25 mouse cellular contexts compared by ENCODE assay signal in the genomic region with DNA sequence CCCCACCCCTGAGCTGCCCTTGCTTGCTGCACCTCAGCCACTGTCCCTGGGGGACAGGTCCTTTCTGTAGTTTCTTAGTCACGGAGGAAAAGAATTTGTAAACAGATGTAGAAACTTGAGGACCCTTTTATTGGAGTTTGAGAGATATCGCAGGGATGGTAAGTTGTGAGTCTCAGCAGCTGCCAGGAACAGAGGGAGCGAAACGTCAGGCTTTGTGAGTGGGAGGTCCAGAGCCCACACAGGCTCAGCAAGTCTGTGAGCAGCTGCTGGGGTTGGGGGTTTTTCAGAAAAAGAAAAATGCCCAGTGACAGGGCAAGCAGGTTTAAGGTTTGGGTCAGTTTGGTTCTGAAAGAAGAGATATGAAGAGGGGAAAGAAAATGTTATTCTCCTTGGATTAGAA.
A peak's percentile ranks its signal among the peaks of the same experiment; 100 is the strongest.
DNase-seq lines count a peak whose midpoint lies in the region; ATAC-seq and TF ChIP-seq lines count a peak whose summit lies in the region.
"Had no signal": no experiment of that assay in that cellular context is flagged by ENCODE, and none has a peak within 500 bp of the region (broad histone marks: within the 10 kb centered on the region; RNA-seq: fewer than 3 reads in every experiment).

No protein-coding gene starts in this region.

- TF ChIP-seq CTCF in stomach, postnatal 0 days (IDR thresholded peaks at IDR 0.05; ENCODE audit: low read depth) = no peak

- H3K4me2 ChIP-seq in intestine, embryonic 15.5 days (replicated peaks) = no peak overlapping the region
- H3K4me2 ChIP-seq in stomach, postnatal 0 days (replicated peaks; ENCODE audit: low read depth) = no peak overlapping the region
- H3K4me2 ChIP-seq: embryonic facial prominence, embryonic 13.5 days; forebrain, embryonic 13.5 days; hindbrain, embryonic 15.5 days; limb, embryonic 15.5 days; liver, embryonic 15.5 days; lung, embryonic 15.5 days; neural tube, embryonic 15.5 days had no signal

- 0 out of 2 replicates have a peak, but pooled peaks cover 3% of the 10 kb centered on the region for H3K36me3 ChIP-seq in intestine, embryonic 15.5 days
- peaks cover 6% of the 10 kb centered on the region; the same call in 1 of the 2 replicates for H3K36me3 ChIP-seq in stomach, postnatal 0 days (ENCODE audit: control insufficient read depth, insufficient read depth, low read length)
- H3K36me3 ChIP-seq: hindbrain, embryonic 15.5 days; limb, embryonic 15.5 days; liver, embryonic 15.5 days; neural tube, embryonic 15.5 days had no signal

- peak; percentile 5 for DNase-seq in embryo, embryonic 11.5 days (ENCODE audit: low read depth, low spot score)
- no peak for DNase-seq in embryo, embryonic 10 days (ENCODE audit: low spot score)
- peak; percentile 18 to 32 for DNase-seq in kidney, postnatal 4 days
- DNase-seq in kidney, adult 11 months = no peak
- no peak for DNase-seq in stomach, postnatal 0 days (ENCODE audit: low spot score)
- no peak for DNase-seq in right cerebral cortex, adult 18-20 months
- DNase-seq: adrenal gland, postnatal 10 days; cerebellum, adult 9-10 months; kidney, adult 2 months; kidney, postnatal 25 days; layer of hippocampus, postnatal 36 days; lung, postnatal 36 days; thymus, postnatal 25 days had no signal

- peak; percentile 55 for ATAC-seq in intestine, embryonic 15.5 days
- ATAC-seq in stomach, postnatal 0 days (ENCODE audit: low FRiP score, low TSS enrichment) = no peak
- ATAC-seq: activated CD4-positive, CD25-positive, alpha-beta regulatory T cell, adult 4 months; forebrain, embryonic 13.5 days; midbrain, embryonic 16.5 days had no signal

- no peak overlapping the region for H3K4me3 ChIP-seq in intestine, embryonic 15.5 days (replicated peaks)
- no peak overlapping the region for H3K4me3 ChIP-seq in stomach, postnatal 0 days (ENCODE audit: low read depth, low read length)
- H3K4me3 ChIP-seq: embryonic facial prominence, embryonic 13.5 days; forebrain, embryonic 13.5 days; heart, embryonic 10.5 days; hindbrain, embryonic 15.5 days; limb, embryonic 15.5 days; liver, embryonic 15.5 days; lung, embryonic 15.5 days; megakaryocyte, embryonic 14.5 days; neural tube, embryonic 15.5 days had no signal

- TF ChIP-seq EP300 in stomach, postnatal 0 days (optimal IDR thresholded peaks at IDR 0.05) = no peak

- H3K9ac ChIP-seq in intestine, embryonic 15.5 days = no peak overlapping the region
- no peak overlapping the region for H3K9ac ChIP-seq in stomach, postnatal 0 days (ENCODE audit: low read length)
- H3K9ac ChIP-seq: embryonic facial prominence, embryonic 13.5 days; forebrain, embryonic 13.5 days; hindbrain, embryonic 15.5 days; limb, embryonic 15.5 days; liver, embryonic 15.5 days; lung, embryonic 15.5 days; neural tube, embryonic 15.5 days had no signal

- H3K27ac ChIP-seq in intestine, embryonic 15.5 days = peak overlapping the region; percentile 29
- 0 out of 2 replicates have a peak overlapping the region, but pooled peaks have one; percentile 24 for H3K27ac ChIP-seq in stomach, postnatal 0 days (replicated peaks)
- H3K27ac ChIP-seq: embryonic facial prominence, embryonic 13.5 days; forebrain, embryonic 13.5 days; heart, embryonic 10.5 days; hindbrain, embryonic 15.5 days; limb, embryonic 15.5 days; liver, embryonic 15.5 days; lung, embryonic 15.5 days; neural tube, embryonic 15.5 days had no signal

- peaks cover 5% of the 10 kb centered on the region; the same call in 1 of the 2 replicates for H3K4me1 ChIP-seq in intestine, embryonic 15.5 days (replicated peaks)
- H3K4me1 ChIP-seq in stomach, postnatal 0 days (replicated peaks; ENCODE audit: control insufficient read depth, insufficient read depth) = no peaks in the 10 kb centered on the region
- H3K4me1 ChIP-seq: forebrain, embryonic 13.5 days; hindbrain, embryonic 15.5 days; liver, embryonic 15.5 days; lung, embryonic 15.5 days; megakaryocyte, embryonic 14.5 days; neural tube, embryonic 15.5 days had no signal

- no peaks in the 10 kb centered on the region for H3K27me3 ChIP-seq in intestine, embryonic 15.5 days (replicated peaks)
- H3K27me3 ChIP-seq in stomach, postnatal 0 days (ENCODE audit: control insufficient read depth, insufficient read depth, low read length) = no peaks in the 10 kb centered on the region
- H3K27me3 ChIP-seq: embryonic facial prominence, embryonic 13.5 days; forebrain, embryonic 13.5 days; hindbrain, embryonic 15.5 days; limb, embryonic 15.5 days; liver, embryonic 15.5 days; lung, embryonic 15.5 days; megakaryocyte, embryonic 14.5 days; neural tube, embryonic 15.5 days had no signal

- WGBS in intestine, embryonic 15.5 days = 28% methylated on average over 4 of the region's 4 CpGs
- WGBS in stomach, postnatal 0 days = 41% methylated on average over 4 of the region's 4 CpGs

- no peaks in the 10 kb centered on the region for H3K9me3 ChIP-seq in intestine, embryonic 15.5 days
- H3K9me3 ChIP-seq in stomach, postnatal 0 days (ENCODE audit: control insufficient read depth, low read length) = no peaks in the 10 kb centered on the region
- H3K9me3 ChIP-seq: embryonic facial prominence, embryonic 13.5 days; forebrain, embryonic 13.5 days; heart, embryonic 10.5 days; hindbrain, embryonic 15.5 days; limb, embryonic 15.5 days; liver, embryonic 15.5 days; lung, embryonic 15.5 days; megakaryocyte, embryonic 14.5 days; neural tube, embryonic 15.5 days had no signal

Comparison
In these comparisons a context has a peak if more than half of its experiments do, and no peak if none do; other contexts are left out.
1. DNase-seq: peak in embryo, embryonic 11.5 days (single experiment) and kidney, postnatal 4 days (2 of 2); none in embryo, embryonic 10 days (single experiment), kidney, adult 11 months (single experiment), stomach, postnatal 0 days (single experiment) and right cerebral cortex, adult 18-20 months (single experiment).